In the genomic region with DNA sequence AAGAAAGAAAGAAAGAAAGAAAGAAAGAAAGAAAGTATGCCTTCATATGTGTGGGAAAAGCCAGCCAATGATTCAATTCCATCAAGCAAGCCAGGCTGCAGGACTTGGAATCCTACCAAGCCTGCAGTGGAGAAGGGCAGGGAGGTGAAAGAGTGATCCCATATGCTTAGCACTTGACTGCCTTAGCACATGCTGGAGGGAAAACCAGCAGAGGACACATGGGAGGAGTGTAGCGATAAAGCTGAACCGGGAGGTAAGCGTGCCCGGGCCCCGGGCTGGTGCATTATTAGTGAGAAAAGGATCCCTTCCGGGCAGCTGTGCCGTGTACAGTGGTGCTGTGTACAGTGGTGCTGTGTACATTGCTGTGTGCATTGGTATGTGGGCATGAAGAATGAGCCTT, we compare ENCODE assay signal across 9 mouse cellular contexts.
DNase-seq lines count a peak whose midpoint lies in the region; ATAC-seq and TF ChIP-seq lines count a peak whose summit lies in the region.
"Had no signal": no experiment of that assay in that cellular context is flagged by ENCODE, and none has a peak within 500 bp of the region (broad histone marks: within the 10 kb centered on the region; RNA-seq: fewer than 3 reads in every experiment).

No protein-coding gene starts in this region.

- WGBS in forebrain, embryonic 13.5 days, result 91% methylated on average over 7 of the region's 7 CpGs
- 98% methylated on average over 7 of the region's 7 CpGs for WGBS in forebrain, embryonic 10.5 days
- WGBS in lung, embryonic 14.5 days, result 60% methylated on average over 7 of the region's 7 CpGs
- WGBS in embryonic facial prominence, embryonic 14.5 days, result 79% methylated on average over 7 of the region's 7 CpGs

- no peaks in the 10 kb centered on the region for H3K79me2 ChIP-seq in myocyte (ENCODE audit: control insufficient read depth, insufficient read depth)

- H3ac ChIP-seq in myocyte (ENCODE audit: control insufficient read depth, insufficient read length), result no peak overlapping the region

- no peak overlapping the region for H3K9ac ChIP-seq in forebrain, embryonic 13.5 days
- no peak overlapping the region for H3K9ac ChIP-seq in lung, embryonic 14.5 days
- no peak overlapping the region for H3K9ac ChIP-seq in embryonic facial prominence, embryonic 14.5 days (ENCODE audit: low read depth, low read length)
- H3K9ac ChIP-seq: liver, embryonic 13.5 days had no signal

- no peaks in the 10 kb centered on the region for H3K27me3 ChIP-seq in forebrain, embryonic 13.5 days
- H3K27me3 ChIP-seq in forebrain, embryonic 10.5 days (ENCODE audit: poor library complexity, severe bottlenecking), result no peaks in the 10 kb centered on the region
- H3K27me3 ChIP-seq in lung, embryonic 14.5 days (ENCODE audit: insufficient read depth, low read length), result no peaks in the 10 kb centered on the region
- H3K27me3 ChIP-seq in embryonic facial prominence, embryonic 14.5 days (replicated peaks; ENCODE audit: control insufficient read depth, insufficient read depth, low read length), result no peaks in the 10 kb centered on the region
- H3K27me3 ChIP-seq in myocyte (ENCODE audit: control insufficient read depth, insufficient read depth, insufficient read length), result no peaks in the 10 kb centered on the region
- H3K27me3 ChIP-seq: liver, embryonic 13.5 days had no signal

- no peaks in the 10 kb centered on the region for H3K36me3 ChIP-seq in forebrain, embryonic 13.5 days (ENCODE audit: poor library complexity, severe bottlenecking)
- no peaks in the 10 kb centered on the region for H3K36me3 ChIP-seq in forebrain, embryonic 10.5 days (replicated peaks)
- no peaks in the 10 kb centered on the region for H3K36me3 ChIP-seq in lung, embryonic 14.5 days (ENCODE audit: insufficient read depth)
- no peaks in the 10 kb centered on the region for H3K36me3 ChIP-seq in embryonic facial prominence, embryonic 14.5 days (ENCODE audit: control insufficient read depth, insufficient read depth, low read length)
- no peaks in the 10 kb centered on the region for H3K36me3 ChIP-seq in myocyte (ENCODE audit: control insufficient read depth, insufficient read depth)
- H3K36me3 ChIP-seq: liver, embryonic 13.5 days had no signal

- no peaks in the 10 kb centered on the region for H3K9me3 ChIP-seq in forebrain, embryonic 13.5 days (replicated peaks)
- no peaks in the 10 kb centered on the region for H3K9me3 ChIP-seq in forebrain, embryonic 10.5 days
- H3K9me3 ChIP-seq in lung, embryonic 14.5 days (ENCODE audit: low read depth, low read length), result no peaks in the 10 kb centered on the region
- H3K9me3 ChIP-seq in embryonic facial prominence, embryonic 14.5 days (ENCODE audit: control insufficient read depth, low read length), result no peaks in the 10 kb centered on the region
- H3K9me3 ChIP-seq: liver, embryonic 13.5 days had no signal

- no peak overlapping the region for H3K4me3 ChIP-seq in forebrain, embryonic 13.5 days
- H3K4me3 ChIP-seq in forebrain, embryonic 10.5 days, result no peak overlapping the region
- H3K4me3 ChIP-seq in lung, embryonic 14.5 days (ENCODE audit: low read depth, low read length), result no peak overlapping the region
- no peak overlapping the region for H3K4me3 ChIP-seq in embryonic facial prominence, embryonic 14.5 days (ENCODE audit: low read depth, low read length)
- H3K4me3 ChIP-seq in myocyte, result no peak overlapping the region
- H3K4me3 ChIP-seq: liver, embryonic 13.5 days had no signal

- H3K4me2 ChIP-seq in forebrain, embryonic 13.5 days, result no peak overlapping the region
- H3K4me2 ChIP-seq in lung, embryonic 14.5 days, result no peak overlapping the region
- no peak overlapping the region for H3K4me2 ChIP-seq in embryonic facial prominence, embryonic 14.5 days (ENCODE audit: low read depth, low read length)
- peak overlapping the region; percentile 79 for H3K4me2 ChIP-seq in myocyte (ENCODE audit: low read depth)
- H3K4me2 ChIP-seq: liver, embryonic 13.5 days had no signal

- H3K27ac ChIP-seq in forebrain, embryonic 13.5 days, result no peak overlapping the region
- H3K27ac ChIP-seq in forebrain, embryonic 10.5 days, result no peak overlapping the region
- H3K27ac ChIP-seq in lung, embryonic 14.5 days (ENCODE audit: low read depth), result no peak overlapping the region
- H3K27ac ChIP-seq in embryonic facial prominence, embryonic 14.5 days (replicated peaks; ENCODE audit: low read depth, low read length), result no peak overlapping the region
- H3K27ac ChIP-seq: liver, embryonic 13.5 days had no signal

- TF ChIP-seq POLR2A in myocyte (IDR thresholded peaks at IDR 0.05; ENCODE audit: insufficient read length, low read depth), result no peak

- H3K4me1 ChIP-seq in forebrain, embryonic 13.5 days, result peaks cover 29% of the 10 kb centered on the region
- peaks cover 25% of the 10 kb centered on the region for H3K4me1 ChIP-seq in forebrain, embryonic 10.5 days
- peaks cover 8% of the 10 kb centered on the region for H3K4me1 ChIP-seq in lung, embryonic 14.5 days (ENCODE audit: insufficient read depth)
- H3K4me1 ChIP-seq in embryonic facial prominence, embryonic 14.5 days (ENCODE audit: control insufficient read depth, insufficient read depth, low read length), result peaks cover 22% of the 10 kb centered on the region

- no peak for TF ChIP-seq CTCF in lung, embryonic 14.5 days (IDR thresholded peaks at IDR 0.05; ENCODE audit: low read depth)

- DNase-seq in forebrain, embryonic 10.5 days (ENCODE audit: extremely low spot score, low spot score), result no peak
- peak; percentile 87 for DNase-seq in lung, embryonic 14.5 days
- no peak for DNase-seq in lung, adult 18-20 months
- DNase-seq in embryonic facial prominence, embryonic 14.5 days (ENCODE audit: low spot score), result peak; percentile 66
- DNase-seq in adrenal gland, adult 2 months, result no peak
- DNase-seq in layer of hippocampus, adult 18-20 months (ENCODE audit: low spot score in 2 of 2), result no peak
- DNase-seq: liver, embryonic 13.5 days had no signal

- 0 out of 2 replicates have a peak, but pooled peaks have one; percentile 25 for ATAC-seq in forebrain, embryonic 13.5 days
- peak; percentile 68 for ATAC-seq in lung, embryonic 14.5 days (ENCODE audit: insufficient read depth)
- ATAC-seq in embryonic facial prominence, embryonic 14.5 days (ENCODE audit: low read depth), result peak; percentile 30; the same call in 1 of the 2 replicates

TF ChIP-seq in myocyte, 11 proteins besides CTCF, POLR2A, EP300 and RAD21:
- TF ChIP-seq MAX (IDR thresholded peaks at IDR 0.05; ENCODE audit: low read depth), result no peak
- TF ChIP-seq SRF (IDR thresholded peaks at IDR 0.05; ENCODE audit: control insufficient read depth, insufficient read length, low read depth), result no peak
- TF ChIP-seq MYOD1 (IDR thresholded peaks at IDR 0.05; ENCODE audit: control insufficient read depth in 1 of 3, insufficient read length in 2 of 3, low read depth in 2 of 3), result no peak
TF ChIP-seq in myocyte: peak in this region for 0.

Comparison
In these comparisons a context has a peak if more than half of its experiments do, and no peak if none do; other contexts are left out.
1. DNase-seq: peak in lung, embryonic 14.5 days (single experiment) and embryonic facial prominence, embryonic 14.5 days (single experiment); none in forebrain, embryonic 10.5 days (single experiment), lung, adult 18-20 months (0 of 2), adrenal gland, adult 2 months (single experiment) and layer of hippocampus, adult 18-20 months (0 of 2).
2. Peak in every context shown above with its lines, with median percentiles within 50 percentile points of each other: ATAC-seq.